Mouse (Mus musculus): ENCODE measurements at regions not wholly inside any gene's neighbourhood (a gene's known extent, or its start where the extent isn't known, plus 50 kb on each side); places are given as distances from the start of the nearest gene placed in this dataset.

DNA sequence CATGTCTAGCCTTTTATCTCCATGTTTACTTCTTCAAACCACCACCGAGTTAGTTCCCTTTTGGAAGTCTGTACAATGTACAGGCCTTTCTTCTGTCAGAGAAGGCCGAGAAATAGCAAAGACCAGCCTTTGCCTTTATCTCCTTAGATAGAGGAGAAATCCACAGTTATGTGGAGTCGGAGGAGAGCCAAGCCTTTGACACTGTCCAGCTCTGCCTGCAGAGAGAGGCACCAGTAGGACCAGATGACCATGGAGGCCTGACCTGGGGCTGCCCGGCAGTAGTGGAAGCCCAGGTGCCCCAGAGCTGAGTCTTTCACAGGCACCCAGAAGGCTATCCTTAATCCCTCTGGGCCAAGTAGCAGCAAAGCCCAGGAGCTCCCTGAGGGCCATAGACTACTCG, 84.5 kb downstream of the Cdc7 start:
- no peaks in the 10 kb centered on the region for H3K36me3 ChIP-seq (ENCODE audit: control insufficient read depth, insufficient read depth)
- no peak overlapping the region for H3K4me2 ChIP-seq (ENCODE audit: low read depth)
- no peak overlapping the region for H3K4me3 ChIP-seq
- H3K27me3 ChIP-seq (ENCODE audit: control insufficient read depth, insufficient read depth, insufficient read length), result peaks cover 5% of the 10 kb centered on the region
- no peaks in the 10 kb centered on the region for H3K79me2 ChIP-seq (ENCODE audit: control insufficient read depth, insufficient read depth)
- no peak overlapping the region for H3ac ChIP-seq (ENCODE audit: control insufficient read depth, insufficient read length)
- TF ChIP-seq MYOG (IDR thresholded peaks at IDR 0.05; ENCODE audit: control insufficient read depth in 1 of 3, insufficient read depth in 1 of 3, insufficient read length in 2 of 3, low read depth in 2 of 3) (no peak), POLR2AphosphoS2 (IDR thresholded peaks at IDR 0.05; ENCODE audit: insufficient read length, low read depth) (no peak), MYOD1 (IDR thresholded peaks at IDR 0.05; ENCODE audit: control insufficient read depth in 1 of 3, insufficient read length in 2 of 3, low read depth in 2 of 3) (no peak), SRF (IDR thresholded peaks at IDR 0.05; ENCODE audit: control insufficient read depth, insufficient read length, low read depth) (no peak), TCF12 (IDR thresholded peaks at IDR 0.05; ENCODE audit: insufficient read depth, poor library complexity, severe bottlenecking) (no peak), E2F4 (IDR thresholded peaks at IDR 0.05; ENCODE audit: insufficient read depth) (no peak), POLR2A (IDR thresholded peaks at IDR 0.05; ENCODE audit: insufficient read length, low read depth) (no peak)

GRCm38 (mm10) chr5:107050076-107050475, 86.0 kb downstream of the Cdc7 start:
- Histone ChIP-seq H3K4me3 (no peak overlapping the region), H3ac (ENCODE audit: control insufficient read depth, insufficient read length) (no peak overlapping the region), H3K79me2 (ENCODE audit: control insufficient read depth, insufficient read depth) (no peaks in the 10 kb centered on the region), H3K4me2 (ENCODE audit: low read depth) (no peak overlapping the region), H3K27me3 (ENCODE audit: control insufficient read depth, insufficient read depth, insufficient read length) (peaks cover 5% of the 10 kb centered on the region), H3K36me3 (ENCODE audit: control insufficient read depth, insufficient read depth) (no peaks in the 10 kb centered on the region)
- no peak for TF ChIP-seq SRF (IDR thresholded peaks at IDR 0.05; ENCODE audit: control insufficient read depth, insufficient read length, low read depth)
- TF ChIP-seq REST (IDR thresholded peaks at IDR 0.05; ENCODE audit: insufficient read depth, insufficient read length), result no peak
- no peak for TF ChIP-seq TCF3 (IDR thresholded peaks at IDR 0.05; ENCODE audit: insufficient read length, low read depth)
- no peak for TF ChIP-seq MAX (IDR thresholded peaks at IDR 0.05; ENCODE audit: low read depth)

DNA sequence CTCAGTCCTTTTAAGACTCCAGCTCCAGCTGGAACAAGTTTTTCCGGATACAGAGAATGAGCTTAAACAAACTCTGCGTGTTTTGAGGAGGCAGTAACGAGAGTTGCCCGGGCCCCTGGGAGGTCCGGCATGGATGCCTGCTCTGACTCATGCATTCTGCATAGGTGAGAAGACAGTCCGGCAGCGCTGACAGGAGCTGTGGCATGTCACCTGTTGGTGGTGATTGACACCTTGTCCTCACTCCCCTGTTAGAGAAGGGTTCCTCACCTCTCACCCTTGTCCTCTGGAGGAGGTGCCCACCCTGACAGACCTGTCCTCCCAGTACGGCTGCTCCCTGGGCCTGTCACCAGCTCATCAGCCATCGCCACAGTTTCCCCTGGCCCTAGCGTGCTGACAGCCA, 87.7 kb downstream of the Cdc7 start:
- TF ChIP-seq CEBPB (IDR thresholded peaks at IDR 0.05; ENCODE audit: insufficient read depth, poor library complexity, severe bottlenecking) (no peak), TCF3 (IDR thresholded peaks at IDR 0.05; ENCODE audit: insufficient read length, low read depth) (no peak), USF1 (IDR thresholded peaks at IDR 0.05; ENCODE audit: low read depth) (no peak), SRF (IDR thresholded peaks at IDR 0.05; ENCODE audit: control insufficient read depth, insufficient read length, low read depth) (no peak), MYOD1 (IDR thresholded peaks at IDR 0.05; ENCODE audit: control insufficient read depth in 1 of 3, insufficient read length in 2 of 3, low read depth in 2 of 3) (no peak), TCF12 (IDR thresholded peaks at IDR 0.05; ENCODE audit: insufficient read depth, poor library complexity, severe bottlenecking) (no peak), REST (IDR thresholded peaks at IDR 0.05; ENCODE audit: insufficient read depth, insufficient read length) (no peak), POLR2AphosphoS2 (IDR thresholded peaks at IDR 0.05; ENCODE audit: insufficient read length, low read depth) (no peak)
- Histone ChIP-seq H3K4me2 (ENCODE audit: low read depth) (no peak overlapping the region), H3K4me3 (no peak overlapping the region), H3ac (ENCODE audit: control insufficient read depth, insufficient read length) (peak overlapping the region; percentile 27), H3K36me3 (ENCODE audit: control insufficient read depth, insufficient read depth) (no peaks in the 10 kb centered on the region), H3K27me3 (ENCODE audit: control insufficient read depth, insufficient read depth, insufficient read length) (peaks cover 5% of the 10 kb centered on the region), H3K79me2 (ENCODE audit: control insufficient read depth, insufficient read depth) (no peaks in the 10 kb centered on the region)

DNA sequence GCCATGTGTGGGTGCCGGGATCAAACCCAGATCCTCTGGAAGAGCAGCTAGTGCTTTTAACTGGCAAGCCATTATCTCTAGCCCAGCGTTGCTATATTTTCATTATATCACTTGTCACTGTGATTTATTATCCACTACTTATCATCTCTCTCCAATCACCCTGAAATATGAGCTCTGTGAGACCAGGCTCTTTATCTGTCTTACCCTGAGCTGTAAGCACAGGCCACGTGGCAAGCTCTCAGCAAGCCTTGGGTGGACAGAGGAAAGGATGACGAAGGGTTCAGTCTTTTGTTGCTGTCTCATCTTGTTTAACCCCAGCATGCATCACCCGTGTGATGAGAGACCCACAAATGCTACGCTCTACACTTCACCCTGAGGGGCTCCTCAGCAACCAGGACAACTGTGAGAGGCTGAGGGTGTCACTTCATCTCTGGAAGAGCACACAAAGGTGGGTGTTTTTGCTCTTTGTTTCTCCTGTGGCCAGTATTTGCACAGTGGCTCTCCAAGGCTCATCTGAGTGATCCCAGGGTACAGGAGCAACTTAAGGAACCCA, 90.9 kb downstream of the Cdc7 start:
- Histone ChIP-seq H3K4me2 (ENCODE audit: low read depth) (no peak overlapping the region), H3K4me3 (no peak overlapping the region), H3K36me3 (ENCODE audit: control insufficient read depth, insufficient read depth) (no peaks in the 10 kb centered on the region), H3ac (ENCODE audit: control insufficient read depth, insufficient read length) (no peak overlapping the region), H3K27me3 (ENCODE audit: control insufficient read depth, insufficient read depth, insufficient read length) (peaks cover 5% of the 10 kb centered on the region), H3K79me2 (ENCODE audit: control insufficient read depth, insufficient read depth) (no peaks in the 10 kb centered on the region)
- TF ChIP-seq POLR2AphosphoS2 (IDR thresholded peaks at IDR 0.05; ENCODE audit: insufficient read length, low read depth) (no peak), REST (IDR thresholded peaks at IDR 0.05; ENCODE audit: insufficient read depth, insufficient read length) (no peak), CEBPB (IDR thresholded peaks at IDR 0.05; ENCODE audit: insufficient read depth, poor library complexity, severe bottlenecking) (no peak), USF1 (IDR thresholded peaks at IDR 0.05; ENCODE audit: low read depth) (peak; percentile 20), MAX (IDR thresholded peaks at IDR 0.05; ENCODE audit: low read depth) (no peak), E2F4 (IDR thresholded peaks at IDR 0.05; ENCODE audit: insufficient read depth) (no peak), MYOD1 (IDR thresholded peaks at IDR 0.05; ENCODE audit: control insufficient read depth in 1 of 3, insufficient read length in 2 of 3, low read depth in 2 of 3) (no peak), TCF3 (IDR thresholded peaks at IDR 0.05; ENCODE audit: insufficient read length, low read depth) (no peak)

DNA sequence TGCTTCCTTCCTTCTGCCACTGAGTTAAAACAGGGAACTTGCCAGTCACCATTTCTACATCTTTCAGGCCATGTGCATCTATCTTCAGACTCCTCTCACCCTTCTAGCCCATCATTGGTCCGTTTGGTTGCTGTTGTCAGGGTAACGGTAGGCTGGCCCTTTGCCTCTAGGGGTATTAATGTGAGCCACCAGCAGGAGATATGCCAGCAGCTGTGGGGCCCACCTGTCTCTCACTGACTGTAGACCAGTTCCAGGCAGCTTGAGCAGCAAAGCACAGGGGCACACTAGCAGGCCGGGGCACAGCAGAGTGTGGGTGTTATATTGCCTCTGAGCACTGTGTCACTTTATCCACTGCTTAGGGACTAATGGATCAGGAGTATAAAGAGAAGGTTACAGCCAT, 91.3 kb downstream of the Cdc7 start:
- H3K36me3 ChIP-seq (ENCODE audit: control insufficient read depth, insufficient read depth), result no peaks in the 10 kb centered on the region
- no peak overlapping the region for H3K4me2 ChIP-seq (ENCODE audit: low read depth)
- no peak overlapping the region for H3K4me3 ChIP-seq
- H3K79me2 ChIP-seq (ENCODE audit: control insufficient read depth, insufficient read depth), result no peaks in the 10 kb centered on the region
- TF ChIP-seq POLR2A (IDR thresholded peaks at IDR 0.05; ENCODE audit: insufficient read length, low read depth) (no peak), MYOG (IDR thresholded peaks at IDR 0.05; ENCODE audit: control insufficient read depth in 1 of 3, insufficient read depth in 1 of 3, insufficient read length in 2 of 3, low read depth in 2 of 3) (no peak), MYOD1 (IDR thresholded peaks at IDR 0.05; ENCODE audit: control insufficient read depth in 1 of 3, insufficient read length in 2 of 3, low read depth in 2 of 3) (no peak), REST (IDR thresholded peaks at IDR 0.05; ENCODE audit: insufficient read depth, insufficient read length) (no peak), USF1 (IDR thresholded peaks at IDR 0.05; ENCODE audit: low read depth) (no peak), POLR2AphosphoS2 (IDR thresholded peaks at IDR 0.05; ENCODE audit: insufficient read length, low read depth) (no peak), CEBPB (IDR thresholded peaks at IDR 0.05; ENCODE audit: insufficient read depth, poor library complexity, severe bottlenecking) (no peak), MAX (IDR thresholded peaks at IDR 0.05; ENCODE audit: low read depth) (no peak), TCF12 (IDR thresholded peaks at IDR 0.05; ENCODE audit: insufficient read depth, poor library complexity, severe bottlenecking) (no peak), E2F4 (IDR thresholded peaks at IDR 0.05; ENCODE audit: insufficient read depth) (no peak), SRF (IDR thresholded peaks at IDR 0.05; ENCODE audit: control insufficient read depth, insufficient read length, low read depth) (no peak), TCF3 (IDR thresholded peaks at IDR 0.05; ENCODE audit: insufficient read length, low read depth) (no peak)
- no peak overlapping the region for H3ac ChIP-seq (ENCODE audit: control insufficient read depth, insufficient read length)
- H3K27me3 ChIP-seq (ENCODE audit: control insufficient read depth, insufficient read depth, insufficient read length), result peaks cover 5% of the 10 kb centered on the region

All from myocyte (in vitro differentiated cells).